Mouse (Mus musculus): ENCODE results near the gene Nr4a2. TPM values are rescaled to one million over a fixed set of nuclear protein-coding genes. Genes with fewer than 3 reads are reported as not detected.
A peak's percentile ranks its signal among the peaks of the same experiment; 100 is the strongest.

Nr4a2 gene
- total and polyA plus RNA-seq, 3 experiments = 0.82 to 2.3 (median 1.8) TPM

DNA sequence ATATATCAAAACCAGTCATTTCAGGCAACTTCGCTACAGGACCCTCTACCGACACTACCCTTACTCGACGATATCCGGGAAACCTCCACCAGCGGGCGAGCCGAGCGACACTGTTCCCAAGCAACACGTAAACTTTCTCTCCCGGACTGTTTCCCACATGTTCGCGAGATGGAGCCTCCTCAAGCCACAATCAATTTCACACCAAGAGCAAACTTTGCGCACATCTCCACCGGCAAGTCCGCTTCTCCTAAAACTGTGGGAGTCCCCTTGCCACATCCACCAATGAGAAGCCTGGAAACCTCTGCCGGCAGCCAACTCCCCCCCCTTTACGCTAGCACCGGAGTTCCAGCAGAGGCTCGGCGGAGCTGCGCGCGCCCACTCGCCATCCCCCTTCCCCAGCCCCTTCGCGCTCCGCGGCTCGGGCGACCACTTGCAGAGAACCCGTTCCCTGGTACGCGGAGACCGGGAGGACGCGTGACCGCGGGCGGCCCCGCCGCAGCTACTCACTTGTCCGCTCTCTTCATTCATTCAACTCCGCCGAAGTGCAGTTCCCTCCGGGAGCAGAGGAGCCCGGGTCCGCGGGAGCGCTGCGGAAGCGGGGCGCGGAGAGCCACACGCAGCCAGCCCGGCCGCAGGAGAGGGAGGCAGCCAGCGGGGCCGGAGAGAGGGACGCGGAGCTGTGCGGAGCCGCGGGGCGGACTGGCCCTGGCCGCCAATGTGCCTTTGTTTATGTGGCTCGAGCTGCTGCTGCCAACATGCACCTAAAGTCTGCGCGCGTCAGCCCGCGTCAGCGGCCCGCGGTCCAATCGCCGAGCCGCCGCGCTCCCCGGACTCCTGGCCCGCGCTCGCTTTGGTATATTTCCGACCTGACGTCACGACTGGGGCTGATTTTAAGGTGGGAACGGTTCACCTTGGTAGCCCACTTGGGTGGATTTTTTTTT, 9.3 kb downstream of the Nr4a2 start:
- in situ Hi-C loops (cut with MboI; ENCODE audit: low pct_ligation_motif_present, low pct_unique_long_range_greater_than_20kb, low sequenced_read_pairs) (loop anchor here (25.0 kb wide), 1 partner anchor 248 kb away; no protein-coding TSS in a partner anchor), dilution Hi-C loops (cut with MboI; ENCODE audit: extremely low pct_ligation_motif_present, extremely low pct_unique_long_range_greater_than_20kb, low sequenced_read_pairs) (no loop called here)
- Histone ChIP-seq H3K27ac (ENCODE audit: insufficient read depth, low read depth) (no peak overlapping the region), H3K9me3 (replicated peaks; ENCODE audit: low read length) (peaks cover 29% of the 10 kb centered on the region), H3K27me3 (replicated peaks) (no peaks in the 10 kb centered on the region), H3K4me3 (replicated peaks in 1 of 3; ENCODE audit: low read depth in 2 of 3, low read length in 2 of 3, poor library complexity in 1 of 3) (peak overlapping the region in 1 of 3 experiments; percentile 76), H3K4me1 (ENCODE audit: control insufficient read depth in 1 of 2, insufficient read depth in 2 of 2) (no peaks in the 10 kb centered on the region; a peak in 1 of 4 replicates), H3K79me2 (replicated peaks; ENCODE audit: control insufficient read depth, extremely low read depth, insufficient read depth, poor library complexity, severe bottlenecking) (no peaks in the 10 kb centered on the region; the same call in 1 of the 2 replicates), H3K4me2 (ENCODE audit: insufficient read depth, low read depth, poor library complexity, severe bottlenecking) (peak overlapping the region; percentile 65), H3K36me3 (replicated peaks in 1 of 2; ENCODE audit: control insufficient read depth in 1 of 2, insufficient read depth in 1 of 2, low read length in 1 of 2) (peaks cover 9 to 21% of the 10 kb centered on the region in 2 experiments), H3K9ac (ENCODE audit: insufficient read depth, low read depth) (no peak overlapping the region)
- no peak for TF ChIP-seq PAX5 (IDR thresholded peaks at IDR 0.05; ENCODE audit: low read length)
- 0 out of 2 replicates have a peak, but pooled peaks have one; percentile 36 for TF ChIP-seq MAX (IDR thresholded peaks at IDR 0.05; ENCODE audit: low read length)
- TF ChIP-seq MAFK (IDR thresholded peaks at IDR 0.05; ENCODE audit: insufficient replicate concordance, low read length) = no peak
- peak; percentile 29; the same call in 1 of the 2 replicates for TF ChIP-seq POLR2A (IDR thresholded peaks at IDR 0.05; ENCODE audit: low read depth, low read length)
- peak; percentile 75; the same call in 1 of the 2 replicates for TF ChIP-seq MXI1 (IDR thresholded peaks at IDR 0.05; ENCODE audit: low read depth, low read length)
- TF ChIP-seq TCF12 (IDR thresholded peaks at IDR 0.05; ENCODE audit: low read depth, low read length) = peak; percentile 27; the same call in 1 of the 2 replicates
- 0 out of 2 replicates have a peak, but pooled peaks have one; percentile 24 for TF ChIP-seq ZMIZ1 (IDR thresholded peaks at IDR 0.05; ENCODE audit: low read depth, low read length)
- no peak for TF ChIP-seq POLR2AphosphoS2 (IDR thresholded peaks at IDR 0.05; ENCODE audit: low read depth, low read length)
- peak; percentile 56 for TF ChIP-seq SIN3A (IDR thresholded peaks at IDR 0.05; ENCODE audit: low read length)
- no peak for TF ChIP-seq CHD1 (IDR thresholded peaks at IDR 0.05; ENCODE audit: low read depth, low read length)
- TF ChIP-seq MYC (IDR thresholded peaks at IDR 0.05; ENCODE audit: low read depth, low read length) = no peak
- no peak for DNase-seq (ENCODE audit: extremely low read depth)

GRCm38 (mm10) chr2:57113431-57113830, 10.4 kb downstream of the Nr4a2 start:
- Histone ChIP-seq H3K79me2 (replicated peaks; ENCODE audit: control insufficient read depth, extremely low read depth, insufficient read depth, poor library complexity, severe bottlenecking) (no peaks in the 10 kb centered on the region), H3K4me2 (ENCODE audit: insufficient read depth, low read depth, poor library complexity, severe bottlenecking) (no peak overlapping the region), H3K9ac (ENCODE audit: insufficient read depth, low read depth) (no peak overlapping the region), H3K4me1 (ENCODE audit: control insufficient read depth in 1 of 2, insufficient read depth in 2 of 2) (no peaks in the 10 kb centered on the region), H3K36me3 (replicated peaks in 1 of 2; ENCODE audit: control insufficient read depth in 1 of 2, insufficient read depth in 1 of 2, low read length in 1 of 2) (peaks cover 9 to 21% of the 10 kb centered on the region in 2 experiments), H3K27me3 (replicated peaks) (no peaks in the 10 kb centered on the region), H3K4me3 (replicated peaks in 1 of 3; ENCODE audit: low read depth in 2 of 3, low read length in 2 of 3, poor library complexity in 1 of 3) (no peak overlapping the region), H3K9me3 (replicated peaks; ENCODE audit: low read length) (peaks cover 29% of the 10 kb centered on the region), H3K27ac (ENCODE audit: insufficient read depth, low read depth) (no peak overlapping the region)
- TF ChIP-seq MEF2A (IDR thresholded peaks at IDR 0.05; ENCODE audit: borderline replicate concordance, low read depth, low read length) = no peak
- TF ChIP-seq SIN3A (IDR thresholded peaks at IDR 0.05; ENCODE audit: low read length) = no peak
- no peak for TF ChIP-seq UBTF (IDR thresholded peaks at IDR 0.05; ENCODE audit: low read depth, low read length)
- TF ChIP-seq POLR2A (IDR thresholded peaks at IDR 0.05; ENCODE audit: low read depth, low read length) = no peak
- TF ChIP-seq SMC3 (IDR thresholded peaks at IDR 0.05; ENCODE audit: low read depth, low read length) = no peak
- dilution Hi-C loops (cut with MboI; ENCODE audit: extremely low pct_ligation_motif_present, extremely low pct_unique_long_range_greater_than_20kb, low sequenced_read_pairs) (no loop called here), in situ Hi-C loops (cut with MboI; ENCODE audit: low pct_ligation_motif_present, low pct_unique_long_range_greater_than_20kb, low sequenced_read_pairs) (loop anchor here (25.0 kb wide), 1 partner anchor 249 kb away; no protein-coding TSS in a partner anchor)
- DNase-seq (ENCODE audit: extremely low read depth) = no peak

Data from CH12.LX (cell line).